Mouse (Mus musculus) CH12.LX (cell line): ENCODE data around the gene Tet3.

ENCODE experiments used
- PAX5 ChIP-seq: IDR thresholded peaks from 2 replicates; pipeline ENCODE4 v1.6.1; 2012; ENCODE audit warnings: low read length, inconsistent platforms, mixed read lengths
- POLR2A ChIP-seq: IDR thresholded peaks from 2 replicates; pipeline ENCODE4 v1.6.1; 2011; ENCODE audit warnings: low read depth, mild to moderate bottlenecking, improper control_type of control experiment, low read length

DNA sequence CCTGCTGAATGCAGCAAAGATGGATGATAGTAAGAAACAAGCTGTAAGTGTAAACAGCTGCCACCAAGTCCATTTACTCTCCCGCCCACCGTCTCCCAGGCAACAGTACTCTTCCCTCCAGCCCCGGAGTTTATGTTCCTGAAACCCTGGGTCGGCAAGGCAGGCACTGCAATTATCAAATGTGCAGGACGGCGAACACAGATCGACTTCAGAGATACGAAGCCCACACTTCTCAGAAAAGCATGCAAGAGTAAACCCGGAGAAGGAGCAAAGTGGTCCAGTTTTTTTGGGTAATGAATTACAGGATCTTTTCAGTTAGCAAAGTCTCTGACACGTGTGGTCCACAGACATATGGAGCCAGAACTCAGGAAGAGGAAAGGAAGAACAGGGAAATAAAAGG is 142.9 kb downstream of the Tet3 start:
- no peak for TF ChIP-seq POLR2A
- TF ChIP-seq PAX5, result no peak
